Comparison of ENCODE assay signal across 21 mouse cellular contexts in genomic region chr13:92707941-92708340, GRCm38 (mm10).
A peak's percentile ranks its signal among the peaks of the same experiment; 100 is the strongest.
DNase-seq lines count a peak whose midpoint lies in the region; ATAC-seq and TF ChIP-seq lines count a peak whose summit lies in the region.
"Had no signal": no experiment of that assay in that cellular context is flagged by ENCODE, and none has a peak within 500 bp of the region (broad histone marks: within the 10 kb centered on the region; RNA-seq: fewer than 3 reads in every experiment).

No protein-coding gene starts in this region.

- intact Hi-C loops in heart, postnatal 25 days (cut with DNase I): no loop called here

- peaks cover 28% of the 10 kb centered on the region; the same call in 1 of the 2 replicates for H3K36me3 ChIP-seq in heart, embryonic 10.5 days
- H3K36me3 ChIP-seq in lung, postnatal 0 days (ENCODE audit: insufficient read depth, low read length): peaks cover 16% of the 10 kb centered on the region; the same call in 1 of the 2 replicates
- H3K36me3 ChIP-seq in neural tube, embryonic 15.5 days: peaks cover 36% of the 10 kb centered on the region
- 0 out of 2 replicates have a peak, but pooled peaks cover 12% of the 10 kb centered on the region for H3K36me3 ChIP-seq in stomach, postnatal 0 days (ENCODE audit: control insufficient read depth, insufficient read depth, low read length)

- ATAC-seq in lung, postnatal 0 days: no peak
- no peak for ATAC-seq in neural tube, embryonic 15.5 days (ENCODE audit: low FRiP score)
- ATAC-seq in stomach, postnatal 0 days (ENCODE audit: low FRiP score, low TSS enrichment): no peak
- ATAC-seq: activated CD4-positive, CD25-positive, alpha-beta regulatory T cell, adult 4 months; forebrain, embryonic 15.5 days; Patski had no signal

- peak; percentile 65 for DNase-seq in heart, embryonic 10.5 days (ENCODE audit: low spot score)
- no peak for DNase-seq in heart, postnatal 25 days (ENCODE audit: low spot score)
- DNase-seq in lung, postnatal 0 days (ENCODE audit: low spot score): no peak
- no peak for DNase-seq in lung, adult 18-20 months
- peak; percentile 4 for DNase-seq in neural tube, embryonic 10.5 days (ENCODE audit: extremely low spot score, low spot score)
- peak; percentile 10 for DNase-seq in stomach, postnatal 0 days (ENCODE audit: low spot score)
- DNase-seq: adrenal gland, postnatal 14 days; cerebellum, adult 11-12 months; cerebellum, adult 9-10 months; cerebellum, postnatal 25 days; gastrocnemius, postnatal 36 days; heart, adult 18-20 months; heart, postnatal 36 days had no signal

- no peak overlapping the region for H3K4me3 ChIP-seq in heart, embryonic 10.5 days
- H3K4me3 ChIP-seq in lung, postnatal 0 days (ENCODE audit: low read depth, low read length): no peak overlapping the region
- H3K4me3 ChIP-seq in neural tube, embryonic 15.5 days (replicated peaks): no peak overlapping the region
- no peak overlapping the region for H3K4me3 ChIP-seq in stomach, postnatal 0 days (ENCODE audit: low read depth, low read length)
- H3K4me3 ChIP-seq: embryonic facial prominence, embryonic 12.5 days; forebrain, embryonic 15.5 days; heart, embryonic 15.5 days; hindbrain, embryonic 12.5 days had no signal

- 65% methylated on average over 2 of the region's 2 CpGs for WGBS in heart, embryonic 10.5 days
- 70% methylated on average over 2 of the region's 2 CpGs for WGBS in lung, postnatal 0 days
- WGBS in neural tube, embryonic 15.5 days: 67% methylated on average over 2 of the region's 2 CpGs
- 70% methylated on average over 2 of the region's 2 CpGs for WGBS in stomach, postnatal 0 days

- 0 out of 2 replicates have a peak, but pooled peaks have one; percentile 7 for TF ChIP-seq CTCF in lung, postnatal 0 days (IDR thresholded peaks at IDR 0.05)
- peak; percentile 22; the same call in 1 of the 2 replicates for TF ChIP-seq CTCF in stomach, postnatal 0 days (IDR thresholded peaks at IDR 0.05; ENCODE audit: low read depth)

- peaks cover 3% of the 10 kb centered on the region; the same call in 1 of the 2 replicates for H3K4me1 ChIP-seq in heart, embryonic 10.5 days
- H3K4me1 ChIP-seq in lung, postnatal 0 days (ENCODE audit: insufficient read depth, low read depth, low read length): no peaks in the 10 kb centered on the region
- peaks cover 14% of the 10 kb centered on the region; the same call in 1 of the 2 replicates for H3K4me1 ChIP-seq in neural tube, embryonic 15.5 days
- H3K4me1 ChIP-seq in stomach, postnatal 0 days (replicated peaks; ENCODE audit: control insufficient read depth, insufficient read depth): no peaks in the 10 kb centered on the region
- H3K4me1 ChIP-seq: forebrain, embryonic 15.5 days had no signal

- no peaks in the 10 kb centered on the region for H3K27me3 ChIP-seq in heart, embryonic 10.5 days (ENCODE audit: insufficient read depth, poor library complexity, severe bottlenecking)
- H3K27me3 ChIP-seq in lung, postnatal 0 days (replicated peaks; ENCODE audit: insufficient read depth, low read length): no peaks in the 10 kb centered on the region
- no peaks in the 10 kb centered on the region for H3K27me3 ChIP-seq in neural tube, embryonic 15.5 days (replicated peaks)
- H3K27me3 ChIP-seq in stomach, postnatal 0 days (ENCODE audit: control insufficient read depth, insufficient read depth, low read length): no peaks in the 10 kb centered on the region
- H3K27me3 ChIP-seq: embryonic facial prominence, embryonic 12.5 days; forebrain, embryonic 15.5 days; heart, embryonic 15.5 days; hindbrain, embryonic 12.5 days; Patski had no signal

- no peaks in the 10 kb centered on the region for H3K9me3 ChIP-seq in heart, embryonic 10.5 days
- no peaks in the 10 kb centered on the region for H3K9me3 ChIP-seq in lung, postnatal 0 days (ENCODE audit: low read length)
- H3K9me3 ChIP-seq in neural tube, embryonic 15.5 days (replicated peaks): no peaks in the 10 kb centered on the region
- H3K9me3 ChIP-seq in stomach, postnatal 0 days (ENCODE audit: control insufficient read depth, low read length): no peaks in the 10 kb centered on the region
- H3K9me3 ChIP-seq: embryonic facial prominence, embryonic 12.5 days; forebrain, embryonic 15.5 days; heart, embryonic 15.5 days; hindbrain, embryonic 12.5 days had no signal

- peak overlapping the region; percentile 38; the same call in 1 of the 2 replicates for H3K27ac ChIP-seq in heart, embryonic 10.5 days
- H3K27ac ChIP-seq in lung, postnatal 0 days (ENCODE audit: low read length): no peak overlapping the region
- H3K27ac ChIP-seq in neural tube, embryonic 15.5 days (replicated peaks): no peak overlapping the region
- no peak overlapping the region for H3K27ac ChIP-seq in stomach, postnatal 0 days (replicated peaks)
- H3K27ac ChIP-seq: embryonic facial prominence, embryonic 12.5 days; forebrain, embryonic 15.5 days; heart, embryonic 15.5 days; hindbrain, embryonic 12.5 days had no signal

- H3K4me2 ChIP-seq in lung, postnatal 0 days (replicated peaks; ENCODE audit: low read depth, low read length): no peak overlapping the region
- H3K4me2 ChIP-seq in neural tube, embryonic 15.5 days: no peak overlapping the region
- no peak overlapping the region for H3K4me2 ChIP-seq in stomach, postnatal 0 days (replicated peaks; ENCODE audit: low read depth)
- H3K4me2 ChIP-seq: embryonic facial prominence, embryonic 12.5 days; forebrain, embryonic 15.5 days; heart, embryonic 11.5 days; heart, embryonic 15.5 days; hindbrain, embryonic 12.5 days had no signal

- no peak for TF ChIP-seq EP300 in lung, postnatal 0 days (IDR thresholded peaks at IDR 0.05)
- TF ChIP-seq EP300 in stomach, postnatal 0 days (optimal IDR thresholded peaks at IDR 0.05): no peak

- H3K9ac ChIP-seq in lung, postnatal 0 days (replicated peaks; ENCODE audit: low read depth): no peak overlapping the region
- H3K9ac ChIP-seq in neural tube, embryonic 15.5 days (replicated peaks): no peak overlapping the region
- H3K9ac ChIP-seq in stomach, postnatal 0 days (ENCODE audit: low read length): no peak overlapping the region
- H3K9ac ChIP-seq: embryonic facial prominence, embryonic 12.5 days; forebrain, embryonic 15.5 days; heart, embryonic 15.5 days; hindbrain, embryonic 12.5 days had no signal

Comparison
In these comparisons a context has a peak if more than half of its experiments do, and no peak if none do; other contexts are left out.
1. DNase-seq: peak in heart, embryonic 10.5 days (single experiment), neural tube, embryonic 10.5 days (single experiment) and stomach, postnatal 0 days (single experiment); none in heart, postnatal 25 days (single experiment), lung, postnatal 0 days (single experiment) and lung, adult 18-20 months (0 of 2).